Mouse (Mus musculus) gonadal fat pad, adult 2 months (tissue): ENCODE results near the gene Olfr952. TPM values are rescaled to one million over a fixed set of nuclear protein-coding genes. Genes with fewer than 3 reads are reported as not detected.

ENCODE experiments used
- DNase-seq: peaks from one replicate; pipeline ENCODE4 v3.0.0-alpha.2; 2012; ENCODE audit warnings: low read depth
- polyA plus RNA-seq: library from polyadenylated mRNA; depleted of rRNA; stranded (reverse); fragments of >200 nt; gene quantifications from 2 replicates; pipeline ENCODE4 v1.2.3, GENCODE M21; 2012; rRNA removed

Olfr952 gene
- not detected in 2 replicates for polyA plus RNA-seq

- DNase-seq, result no peak
Measured at GRCm38 (mm10) chr9:39427048-39427447, at the start of gene Olfr952. Gene Olfr952 (minus strand): TSS chr9:39427148.

GRCm38 (mm10) chr9:39471844-39472243 is 44.9 kb upstream of the Olfr952 start, which contains the start of gene Olfr955:
Gene Olfr955 (minus strand): TSS chr9:39471944.
- no peak for DNase-seq

GRCm38 (mm10) chr9:39456401-39456800 is 29.5 kb upstream of the Olfr952 start, which contains the start of gene Olfr954:
Gene Olfr954 (plus strand): TSS chr9:39456701.
- no peak for DNase-seq

- no peak for DNase-seq
Measured at GRCm38 (mm10) chr9:39387110-39387509, 39.8 kb downstream of the Olfr952 start, which contains the start of gene Olfr951. Gene Olfr951 (plus strand): TSS chr9:39387410.

Other genes with a start within 250 kb of the Olfr952 start
- gene Olfr944, start 225.2 kb downstream of the Olfr952 start, polyA plus RNA-seq, result not detected in 2 replicates
- gene Olfr1537, start 177.2 kb downstream of the Olfr952 start, polyA plus RNA-seq, result not detected in 2 replicates
- gene Olfr945, start 150.3 kb downstream of the Olfr952 start, polyA plus RNA-seq, result not detected in 2 replicates
- not detected in 2 replicates for gene Olfr948, start 101.1 kb downstream of the Olfr952 start, polyA plus RNA-seq
- not detected in 2 replicates for gene Olfr951, start 39.7 kb downstream of the Olfr952 start, polyA plus RNA-seq
- gene Olfr954, start 29.6 kb upstream of the Olfr952 start, polyA plus RNA-seq, result not detected in 2 replicates
- gene Olfr955, start 44.8 kb upstream of the Olfr952 start, polyA plus RNA-seq, result not detected in 2 replicates
- gene Olfr44, start 66.8 kb upstream of the Olfr952 start, polyA plus RNA-seq, result not detected in 2 replicates
- gene Olfr957, start 88.7 kb upstream of the Olfr952 start, polyA plus RNA-seq, result not detected in 2 replicates
- gene Olfr958, start 126.9 kb upstream of the Olfr952 start, polyA plus RNA-seq, result not detected in 2 replicates
- gene Olfr959, start 148.4 kb upstream of the Olfr952 start, polyA plus RNA-seq, result not detected in 2 replicates
- 0.32 and 0.46 TPM in 2 replicates for gene AW551984, start 177.3 kb upstream of the Olfr952 start, polyA plus RNA-seq
- gene Olfr148, start 183.5 kb upstream of the Olfr952 start, polyA plus RNA-seq, result not detected in 2 replicates
- gene Olfr960, start 194.2 kb upstream of the Olfr952 start, polyA plus RNA-seq, result not detected in 2 replicates
- not detected in 2 replicates for gene Olfr961, start 217.9 kb upstream of the Olfr952 start, polyA plus RNA-seq
- not detected in 2 replicates for gene Olfr963, start 240.1 kb upstream of the Olfr952 start, polyA plus RNA-seq